Mouse (Mus musculus) CD4-positive naive resting alpha-beta T cell, adult 76 days (primary cell): Measurements from ENCODE around the gene Trex2. TPM values are rescaled to one million over a fixed set of nuclear protein-coding genes. Genes with fewer than 3 reads are reported as not detected.

Source experiments
- total RNA-seq: library from RNA; stranded (reverse); gene quantifications from one replicate; pipeline ENCODE4 v1.2.4, GENCODE M21; 2023

Trex2 gene
- total RNA-seq = 0.59 TPM

GRCm38 (mm10) chrX:73435252-73435651 lies at the start of gene Trex2:
TSS of gene Trex2 (minus strand) at chrX:73435344.

GRCm38 (mm10) chrX:73483484-73483810 lies 48.3 kb upstream of the Trex2 start, which contains the start of gene Bgn:
TSS of gene Bgn (plus strand) at chrX:73483602.

GRCm38 (mm10) chrX:73458877-73459392 lies 23.8 kb upstream of the Trex2 start, which contains the start of gene Haus7:
TSS of gene Haus7 (minus strand) at chrX:73459044.

GRCm38 (mm10) chrX:73410880-73411517 lies 24.1 kb downstream of the Trex2 start, which contains the start of gene Zfp92:
TSS of gene Zfp92 (plus strand) at chrX:73411096.

GRCm38 (mm10) chrX:73398636-73399035 lies 36.5 kb downstream of the Trex2 start, which contains the start of gene Gm18336:
TSS of gene Gm18336 (minus strand) at chrX:73398736.

Other genes starting within 250 kb of the Trex2 start
- 17.1 TPM for gene Xlr3b, start 243.1 kb downstream of the Trex2 start, total RNA-seq
- gene Xlr4b, start 221.0 kb downstream of the Trex2 start, total RNA-seq = 91.2 TPM
- gene F8a, start 207.1 kb downstream of the Trex2 start, total RNA-seq = 12.1 TPM
- 47.5 TPM for gene Xlr4c, start 192.2 kb downstream of the Trex2 start, total RNA-seq
- gene Xlr3c, start 170.0 kb downstream of the Trex2 start, total RNA-seq = not detected
- not detected for gene Xlr5a, start 142.4 kb downstream of the Trex2 start, total RNA-seq
- not detected for gene Xlr5c, start 142.4 kb downstream of the Trex2 start, total RNA-seq
- not detected for gene Gm45015, start 98.5 kb downstream of the Trex2 start, total RNA-seq
- 30.3 TPM for gene Zfp275, start 92.7 kb downstream of the Trex2 start, total RNA-seq
- not detected for gene Gm18336, start 36.6 kb downstream of the Trex2 start, total RNA-seq
- not detected for gene Zfp92, start 24.2 kb downstream of the Trex2 start, total RNA-seq
- gene Haus7, start 23.7 kb upstream of the Trex2 start, total RNA-seq = 15.4 TPM
- 1.1 TPM for gene Bgn, start 48.3 kb upstream of the Trex2 start, total RNA-seq
- not detected for gene Atp2b3, start 67.7 kb upstream of the Trex2 start, total RNA-seq
- gene Dusp9, start 204.1 kb upstream of the Trex2 start, total RNA-seq = 0.21 TPM
- 0.79 TPM for gene Pnck, start 224.8 kb upstream of the Trex2 start, total RNA-seq
- gene Slc6a8, start 237.8 kb upstream of the Trex2 start, total RNA-seq = 0.29 TPM